Mouse (Mus musculus) liver, adult 2 months (tissue): ENCODE data around the gene Sgk1.

Source experiments
- CTCF ChIP-seq: fragments of 200-500 bp; IDR thresholded peaks from 2 replicates; pipeline ENCODE4 v1.5.1; 2011; ENCODE audit warnings: low read depth, low read length, control low read depth
- POLR2A ChIP-seq: fragments of 200-500 bp; IDR thresholded peaks from 2 replicates; pipeline ENCODE4 v1.6.1; 2011; ENCODE audit warnings: low read length, control low read depth; ENCODE audit not compliant: insufficient read depth; ENCODE audit errors: extremely low read depth

DNA sequence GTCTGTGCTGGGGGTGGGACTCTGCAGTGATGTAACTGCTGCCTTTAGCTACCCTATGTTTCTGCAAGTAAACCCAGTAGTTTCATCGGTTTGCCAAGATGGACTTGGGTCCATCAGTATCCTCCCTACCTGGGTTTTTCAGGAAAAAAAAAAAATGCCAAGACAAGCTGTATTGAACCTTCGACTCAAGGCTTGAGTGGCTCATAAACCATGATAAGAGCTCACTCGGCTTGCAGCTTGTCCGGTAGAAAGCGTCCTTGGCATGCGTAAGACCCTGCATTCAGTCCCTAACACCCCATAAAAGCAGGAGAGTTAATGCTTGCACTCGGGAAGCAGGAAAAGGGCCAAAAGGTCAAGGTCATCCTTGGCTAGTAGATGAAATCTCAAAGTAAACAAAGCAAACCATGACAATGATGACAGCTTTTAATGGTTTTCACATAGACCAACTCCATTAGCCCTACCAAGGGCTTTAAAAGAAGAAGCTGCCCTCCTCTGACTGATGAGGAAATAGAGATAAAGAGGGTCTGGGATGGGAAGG lies 23.5 kb upstream of the Sgk1 start:
- TF ChIP-seq CTCF (no peak), POLR2A (no peak)
